Mouse (Mus musculus) liver, embryonic 14.5 days (tissue): ENCODE measurements around the gene Lcorl.

Experiments
- CTCF ChIP-seq: IDR thresholded peaks from 2 replicates; pipeline ENCODE4 v1.5.1; 2016; ENCODE audit warnings: antibody characterized with exemption, low read depth, control low read depth
- EP300 ChIP-seq: IDR thresholded peaks from 2 replicates; pipeline ENCODE4 v1.6.1; 2016; ENCODE audit warnings: antibody characterized with exemption, low read depth

GRCm38 (mm10) chr5:45709653-45710052, 147.8 kb downstream of the Lcorl start:
- TF ChIP-seq CTCF (no peak), EP300 (no peak)
